Mouse (Mus musculus): ENCODE measurements around the gene Ccdc58.

DNA sequence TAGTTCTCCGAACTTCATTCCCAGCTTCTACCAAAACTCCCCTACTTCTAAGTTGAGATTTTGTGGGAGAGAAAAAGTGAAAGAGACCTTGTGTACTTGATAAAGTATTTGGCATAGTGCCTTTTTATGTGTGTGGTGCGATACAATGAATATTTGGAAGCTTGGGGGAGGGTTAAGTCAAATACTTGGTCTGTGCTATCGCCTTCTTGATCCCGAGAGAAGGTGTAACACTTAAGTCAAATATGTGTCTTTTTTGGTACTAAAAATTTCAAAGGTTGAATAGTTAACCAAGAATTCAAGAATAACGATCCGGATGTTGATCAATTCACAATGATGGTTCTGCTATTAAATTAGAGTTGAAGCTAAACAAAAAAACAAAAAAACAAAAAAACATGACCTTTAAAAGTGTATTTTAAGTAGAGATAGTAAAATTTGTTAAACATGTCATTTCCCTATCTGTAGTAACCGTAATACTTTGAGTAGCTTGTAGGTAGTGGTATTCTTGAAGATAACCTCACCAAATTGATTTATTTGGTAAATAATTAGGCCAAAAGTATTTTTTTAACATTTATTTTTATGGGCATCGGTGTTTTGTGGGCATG lies 1.0 kb downstream of the Ccdc58 start:
- TF ChIP-seq CTCF (conservative IDR thresholded peaks at IDR 0.05; ENCODE audit: low read length) (no peak), POU5F1 (IDR thresholded peaks at IDR 0.05; ENCODE audit: borderline replicate concordance, low read length) (no peak), NANOG (IDR thresholded peaks at IDR 0.05; ENCODE audit: borderline replicate concordance, low read length) (no peak)

Data from E14TG2a.4 (cell line).